Mouse (Mus musculus): ENCODE data around the gene Ypel4.

Gene Ypel4

GRCm38 (mm10) chr2:84761840-84762239 lies 28.0 kb downstream of the Ypel4 start:
- DNase-seq: no peak

DNA sequence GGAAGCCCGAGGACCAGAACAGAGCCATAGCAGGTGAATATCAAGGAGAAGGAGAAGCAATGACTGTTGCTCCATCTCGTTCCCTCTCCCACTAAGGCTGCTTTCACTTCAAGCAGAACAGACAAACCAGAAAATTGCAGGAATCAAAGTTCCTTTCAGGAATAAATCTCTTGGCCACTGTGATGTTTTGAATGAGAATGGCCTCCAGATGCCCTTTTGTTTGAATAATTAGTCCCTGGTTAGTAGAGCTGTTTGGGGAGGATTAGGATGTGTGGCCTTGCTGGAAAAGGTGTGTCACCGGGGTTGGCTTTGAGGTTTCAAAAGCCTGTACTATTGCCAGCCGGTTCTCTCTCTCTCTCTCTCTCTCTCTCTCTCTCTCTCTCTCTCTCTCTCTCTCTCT lies 28.4 kb downstream of the Ypel4 start:
- DNase-seq: no peak

DNA sequence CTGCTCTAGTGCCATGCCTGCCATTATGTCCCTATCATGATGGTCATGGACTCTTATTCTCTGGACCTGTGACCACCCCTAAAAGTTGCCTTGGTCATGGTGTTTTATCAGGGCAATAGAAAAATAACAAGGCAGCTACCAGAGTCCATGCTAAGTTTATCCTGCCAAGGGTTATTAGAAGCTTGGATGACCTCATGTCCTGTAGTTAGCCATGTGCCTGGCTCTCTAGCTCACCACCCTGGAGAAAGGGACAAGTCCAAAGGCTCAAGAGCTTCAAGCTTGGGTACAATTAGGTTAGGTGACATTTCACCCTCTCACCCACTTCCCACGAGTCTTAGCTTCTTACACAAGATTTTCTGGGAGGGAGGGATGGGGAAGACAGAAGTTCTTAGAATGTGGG lies 29.0 kb downstream of the Ypel4 start:
- no peak for DNase-seq

DNA sequence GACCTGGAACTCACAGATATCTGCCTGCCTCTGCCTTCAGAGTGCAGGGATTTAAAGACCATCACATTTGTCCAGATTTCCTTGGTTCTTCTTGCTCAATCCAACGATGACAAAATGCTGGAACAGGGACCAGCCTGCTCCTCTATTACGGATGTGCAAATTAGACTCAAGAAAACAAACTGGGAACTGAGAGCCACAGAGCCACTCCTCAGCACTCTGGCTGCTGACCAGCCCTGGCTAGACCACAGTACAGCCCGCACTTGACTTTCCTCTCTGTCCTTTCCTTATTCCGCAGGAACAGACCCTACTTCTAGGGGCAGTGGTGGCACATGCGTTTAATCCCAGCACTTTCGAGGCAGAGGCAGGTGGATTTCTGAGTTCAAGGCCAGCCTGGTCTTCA lies 36.6 kb downstream of the Ypel4 start:
- DNase-seq: no peak

DNA sequence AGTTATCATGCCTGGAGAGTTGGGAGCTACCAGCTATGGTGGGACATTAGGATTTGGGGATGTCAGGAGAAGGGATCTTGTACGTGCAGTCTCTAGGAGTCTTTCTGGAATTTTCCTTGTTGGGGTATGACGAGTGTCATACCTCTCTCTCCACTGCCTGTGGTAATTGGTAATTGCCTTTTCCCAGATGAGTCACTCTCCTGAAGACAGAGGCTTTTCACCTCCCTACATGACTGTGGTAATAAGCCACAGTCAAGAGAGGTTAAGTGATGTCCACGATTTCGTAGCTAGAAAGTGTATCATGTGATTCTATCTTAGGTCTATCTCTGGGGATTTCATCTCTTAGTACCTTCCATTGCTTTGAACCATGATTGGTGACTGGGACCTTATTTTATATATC lies 38.6 kb downstream of the Ypel4 start:
- no peak for DNase-seq

DNA sequence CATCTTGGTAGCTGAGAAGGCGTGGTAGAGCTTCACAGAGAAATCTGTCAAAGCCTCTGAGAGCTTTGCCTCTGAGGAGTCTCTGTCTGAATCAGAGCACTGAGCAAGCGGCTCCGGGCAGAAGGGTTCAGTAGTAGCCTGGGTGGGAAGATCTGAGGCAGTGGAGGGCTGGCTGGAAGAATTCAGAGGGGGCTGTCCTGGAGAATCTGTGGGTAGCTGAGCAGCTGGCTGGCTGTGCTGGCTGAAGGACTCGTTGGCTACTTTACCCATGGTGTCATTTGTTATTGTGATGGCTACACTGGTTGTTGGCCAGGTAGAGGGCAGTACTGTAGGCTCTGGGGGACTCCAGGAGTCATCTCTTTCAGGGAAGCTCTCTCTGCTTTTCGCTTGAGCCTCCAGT lies 39.3 kb downstream of the Ypel4 start:
- DNase-seq: no peak

DNA sequence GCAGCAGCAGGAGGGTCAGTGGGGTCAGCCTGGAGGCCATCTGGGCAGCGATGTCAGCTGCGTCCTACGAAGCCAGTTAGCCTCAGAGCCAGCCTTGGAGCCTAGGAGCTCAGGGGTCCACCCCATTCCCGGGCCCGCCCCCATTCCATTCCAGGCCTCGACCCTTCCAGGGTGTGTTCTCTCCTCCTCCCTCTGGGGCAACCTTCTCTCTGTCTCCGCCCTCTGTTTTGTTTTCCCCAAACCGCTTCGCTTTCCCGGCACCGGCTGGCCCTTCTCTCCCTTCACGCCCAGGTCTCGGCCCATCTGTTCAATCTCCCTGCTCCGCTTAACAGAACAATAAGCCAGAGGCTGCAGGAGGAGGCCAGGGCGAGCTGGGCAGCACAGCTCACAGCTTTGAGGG lies 40.9 kb downstream of the Ypel4 start:
- peak; percentile 87 for DNase-seq

GRCm38 (mm10) chr2:84775241-84775640 lies 41.4 kb downstream of the Ypel4 start, which contains the start of gene Serping1:
Gene Serping1 (minus strand): TSS chr2:84775444.
- DNase-seq: peak; percentile 37

DNA sequence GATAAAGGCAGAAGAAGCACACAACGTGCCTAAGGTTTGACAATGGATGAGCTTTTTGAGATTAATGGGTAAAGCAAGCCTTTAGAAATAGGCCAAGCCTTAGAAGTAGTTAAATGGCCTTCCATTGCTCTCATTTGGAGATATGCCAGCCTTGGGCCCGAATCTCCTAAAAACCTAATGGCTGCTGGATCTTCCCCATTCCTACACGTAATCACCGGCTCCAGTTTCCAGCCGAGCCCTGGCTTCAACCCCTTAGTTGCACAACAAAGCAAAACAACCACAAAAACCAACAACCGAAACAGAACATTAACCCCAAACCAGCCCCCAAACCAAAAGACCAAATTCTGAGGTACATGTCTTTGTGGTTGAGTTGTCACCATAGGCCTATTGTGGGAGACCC lies 41.8 kb downstream of the Ypel4 start:
- peak; percentile 37 for DNase-seq

- no peak for DNase-seq
Measured at GRCm38 (mm10) chr2:84777706-84778105, 43.8 kb downstream of the Ypel4 start.

DNA sequence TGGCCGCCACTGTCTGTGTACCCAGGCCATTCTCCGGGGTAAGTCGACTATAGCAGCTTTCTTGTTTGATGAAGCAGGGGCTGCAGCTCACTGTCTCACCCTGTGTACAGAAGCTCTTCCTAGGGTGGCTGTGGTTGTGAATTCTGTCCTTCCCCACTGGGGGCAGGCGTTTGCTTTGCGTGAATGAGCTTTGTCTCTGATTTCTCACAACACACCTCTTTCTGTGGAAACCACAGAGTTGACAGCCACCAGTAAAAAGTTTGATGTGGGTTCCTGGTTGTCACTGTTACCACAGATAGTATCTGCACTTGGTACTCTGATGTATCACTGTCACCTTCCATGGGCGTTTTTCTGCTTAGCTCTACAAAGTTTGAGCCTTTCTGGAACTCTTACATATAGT lies 45.4 kb downstream of the Ypel4 start:
- DNase-seq: no peak

- DNase-seq: no peak
Measured at GRCm38 (mm10) chr2:84783315-84783714, 49.5 kb downstream of the Ypel4 start.

DNA sequence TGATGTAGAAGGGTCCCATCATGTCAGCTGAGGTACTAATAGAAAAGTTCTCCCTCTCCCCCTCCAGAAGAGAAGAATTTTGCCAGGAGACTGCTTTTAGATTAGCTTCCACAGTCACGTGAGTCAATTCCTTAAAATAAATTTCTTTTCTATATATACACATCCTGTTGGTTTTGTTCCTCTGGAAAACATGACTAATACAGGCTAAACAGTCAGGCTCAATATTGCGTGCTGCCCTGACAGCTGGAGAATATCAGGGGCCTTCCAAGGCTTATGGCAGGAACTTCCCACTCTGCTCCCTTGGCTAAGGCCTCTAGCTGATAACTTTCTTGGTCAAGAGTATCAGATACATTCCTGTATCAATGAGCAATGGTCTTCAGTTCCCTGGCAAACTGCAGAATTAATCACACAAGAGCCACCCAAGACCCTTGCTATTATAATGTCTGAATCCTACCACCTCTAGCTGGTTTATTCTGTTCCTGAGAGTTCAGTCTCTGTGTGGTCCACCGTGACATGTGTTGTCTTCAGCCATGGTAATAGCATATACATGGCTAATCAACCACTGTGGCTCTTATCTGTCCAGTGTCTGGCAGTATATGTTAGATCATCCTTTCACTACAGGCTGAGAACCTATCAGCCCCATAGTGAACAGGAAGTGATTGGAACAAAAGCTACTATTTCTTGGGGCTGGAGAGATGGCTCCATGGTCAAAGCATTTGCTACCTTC lies 50.1 kb downstream of the Ypel4 start:
- no peak for DNase-seq

Data from cerebellum, adult 9-10 months (tissue).